Mouse (Mus musculus) brain, adult 2 months (tissue): ENCODE measurements at regions not wholly inside any gene's neighbourhood (a gene's known extent, or its start where the extent isn't known, plus 50 kb on each side); places are given as distances from the start of the nearest gene placed in this dataset.
A peak's percentile ranks its signal among the peaks of the same experiment; 100 is the strongest.

Source experiments
- DNase-seq: peaks from one replicate; pipeline ENCODE4 v3.0.0; 2011; ENCODE audit warnings: low read depth, low spot score

DNA sequence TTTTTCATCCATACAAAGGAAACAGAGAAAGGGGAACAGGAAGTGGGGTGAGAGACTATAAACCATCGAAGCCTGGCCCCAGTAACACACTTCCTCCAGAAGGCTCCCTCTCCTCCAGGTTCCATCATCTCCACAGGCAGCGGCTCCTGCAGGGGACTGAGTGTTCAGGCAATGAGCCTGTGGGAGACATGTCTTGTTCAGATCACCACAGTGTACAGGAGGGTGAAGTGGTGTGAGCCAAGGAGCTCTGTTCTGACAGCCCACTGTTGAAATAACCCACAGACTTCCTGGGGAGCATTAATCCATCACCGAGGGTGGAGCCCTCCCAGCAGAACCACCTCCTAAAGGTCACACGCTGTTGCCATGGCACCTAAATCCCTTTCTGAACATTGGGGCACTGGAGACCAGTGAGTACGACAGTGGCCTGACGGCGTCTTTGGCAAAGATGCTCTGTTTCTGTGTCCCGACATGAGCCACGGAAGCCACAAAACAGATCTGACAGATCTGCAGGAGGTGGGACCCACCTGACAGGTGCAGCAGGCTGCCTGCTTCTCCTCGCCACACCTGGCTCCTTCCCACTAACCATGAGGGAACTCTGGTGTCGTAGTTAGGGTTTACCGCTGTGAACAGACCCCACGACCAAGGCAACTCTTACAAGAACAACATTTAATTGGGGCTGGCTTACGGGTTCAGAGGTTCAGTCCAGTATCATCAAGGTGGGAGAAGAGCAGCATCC is 60.9 kb downstream of the Psmg1 start:
- DNase-seq = no peak

DNA sequence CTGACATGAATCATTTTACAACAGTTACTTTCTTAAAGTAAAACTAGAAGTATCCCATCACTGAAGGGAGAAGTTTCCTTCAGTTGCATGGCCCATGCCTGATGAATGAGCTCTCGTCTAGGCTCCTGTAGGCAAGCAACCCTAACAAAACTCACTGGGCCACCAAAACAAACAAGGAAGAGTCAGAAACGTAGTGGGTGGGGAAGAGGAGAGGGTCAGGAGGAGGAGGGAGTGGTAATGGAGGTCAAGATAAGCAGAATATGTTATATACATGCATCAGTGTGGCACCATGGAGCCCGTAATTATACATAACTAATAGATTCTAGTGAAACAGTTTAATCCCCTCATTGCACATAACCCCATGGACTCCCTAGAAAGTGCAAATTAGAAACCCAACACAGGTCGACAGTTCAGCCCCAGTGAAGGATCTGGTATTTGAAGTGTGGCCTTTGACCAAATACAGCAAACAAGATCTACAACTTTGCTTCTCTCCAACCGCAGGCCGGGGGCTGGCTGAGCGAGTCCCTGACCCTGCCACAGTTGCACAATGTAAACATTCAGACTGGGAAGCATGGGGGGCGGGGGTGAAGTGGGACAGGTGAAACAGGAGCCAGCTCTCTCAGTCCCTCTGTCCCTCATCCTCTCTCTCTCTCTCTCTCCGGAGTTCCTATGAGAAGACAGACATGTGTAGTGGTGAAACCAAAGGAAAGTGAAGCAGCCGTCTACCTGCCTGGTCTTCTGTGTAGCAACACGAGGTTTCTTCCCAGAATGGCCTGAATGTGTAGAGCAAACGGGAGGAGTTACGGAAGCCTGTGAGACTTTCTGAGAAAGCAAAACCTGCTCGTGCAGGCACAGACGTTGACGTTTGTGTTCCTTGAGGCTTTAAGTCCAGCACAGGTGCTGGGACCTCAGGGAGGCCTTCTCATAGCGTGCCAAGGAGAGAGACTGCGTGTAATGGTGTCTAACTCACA is 62.2 kb downstream of the Psmg1 start:
- no peak for DNase-seq

DNA sequence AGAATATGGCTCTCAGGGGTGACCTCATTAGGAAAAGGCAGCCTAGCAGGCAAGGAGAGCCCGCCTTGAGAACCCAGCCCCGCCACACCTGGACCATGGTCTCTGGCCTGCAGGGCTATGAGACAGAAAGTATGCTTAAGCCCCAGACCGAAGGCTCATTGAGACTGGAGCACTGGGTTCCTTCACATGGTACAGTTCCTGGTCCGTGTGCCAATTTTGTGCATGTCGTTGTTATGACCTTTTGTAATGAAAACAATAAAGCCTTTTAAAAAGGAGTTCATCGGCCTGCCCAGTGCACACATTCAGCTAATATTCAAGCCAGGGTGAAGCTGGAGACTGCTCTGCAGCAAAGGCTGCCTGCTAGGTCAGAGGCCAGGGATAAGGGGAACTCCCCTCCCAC is 64.2 kb downstream of the Psmg1 start:
- no peak for DNase-seq

DNA sequence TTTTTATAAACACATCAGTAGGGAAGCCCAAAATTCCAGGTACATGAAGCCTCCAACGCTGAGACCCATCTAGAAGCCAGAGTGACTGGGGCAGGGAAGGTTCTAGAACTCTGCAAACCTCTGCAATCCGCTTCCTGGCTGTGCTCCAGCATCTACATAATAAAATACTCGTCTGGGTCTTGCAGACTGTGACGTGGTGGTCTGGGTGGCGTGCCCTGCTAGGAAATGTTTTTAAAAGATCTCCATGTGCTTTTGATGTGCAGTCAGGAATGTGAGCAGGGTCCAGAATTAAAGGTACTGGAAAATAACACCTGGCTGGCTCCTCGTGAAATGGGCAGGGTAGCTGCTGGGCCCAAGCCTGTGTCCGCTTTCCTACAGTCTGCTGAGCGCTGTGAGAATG is 66.0 kb downstream of the Psmg1 start:
- DNase-seq = no peak

DNA sequence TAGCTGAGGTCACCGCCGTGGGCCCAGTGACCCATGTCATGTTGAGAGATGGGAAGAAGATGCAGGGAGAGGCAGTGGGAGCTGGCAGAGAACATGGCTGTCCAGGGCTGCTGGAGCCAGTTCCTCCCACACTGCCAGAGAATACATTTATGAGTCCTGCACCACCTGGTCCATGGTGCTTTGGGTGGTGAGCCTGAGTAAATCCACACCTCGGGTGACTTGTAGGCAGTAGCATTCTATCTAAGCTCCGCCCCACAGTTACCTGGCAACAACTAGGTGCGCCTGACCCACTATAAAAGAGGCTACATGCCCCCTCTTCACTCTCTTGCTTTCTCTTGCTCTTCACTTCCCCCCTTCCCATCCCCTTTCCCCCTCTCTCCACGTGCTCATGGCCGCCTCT is 66.8 kb downstream of the Psmg1 start:
- DNase-seq = no peak

DNA sequence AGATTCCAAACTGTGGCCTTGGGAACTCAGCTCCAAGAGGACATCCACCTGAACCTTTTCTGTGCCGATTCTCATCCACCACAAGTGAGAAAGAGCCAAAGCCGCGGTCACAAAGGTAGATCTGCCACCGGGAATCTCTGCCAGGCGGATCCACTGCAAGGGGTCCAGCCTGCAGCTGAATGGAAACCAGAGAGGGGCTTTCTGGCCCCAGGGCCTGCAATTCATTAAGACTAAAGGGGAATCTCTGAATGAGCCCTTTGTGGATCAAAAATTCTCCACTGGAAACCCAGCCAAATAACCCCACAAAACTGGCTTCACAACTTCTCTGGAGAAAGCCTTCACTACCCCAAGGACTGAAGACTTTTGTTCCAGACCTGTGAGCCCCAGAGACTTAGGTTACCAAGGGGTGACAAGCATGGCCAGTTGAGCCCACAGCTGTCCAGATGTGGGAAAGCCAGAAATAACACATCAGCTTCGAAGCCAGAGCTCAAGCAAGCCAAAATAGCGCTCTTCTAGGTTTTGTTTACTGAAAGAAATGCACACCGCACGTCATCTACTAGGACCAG is 68.3 kb downstream of the Psmg1 start:
- DNase-seq = no peak

DNA sequence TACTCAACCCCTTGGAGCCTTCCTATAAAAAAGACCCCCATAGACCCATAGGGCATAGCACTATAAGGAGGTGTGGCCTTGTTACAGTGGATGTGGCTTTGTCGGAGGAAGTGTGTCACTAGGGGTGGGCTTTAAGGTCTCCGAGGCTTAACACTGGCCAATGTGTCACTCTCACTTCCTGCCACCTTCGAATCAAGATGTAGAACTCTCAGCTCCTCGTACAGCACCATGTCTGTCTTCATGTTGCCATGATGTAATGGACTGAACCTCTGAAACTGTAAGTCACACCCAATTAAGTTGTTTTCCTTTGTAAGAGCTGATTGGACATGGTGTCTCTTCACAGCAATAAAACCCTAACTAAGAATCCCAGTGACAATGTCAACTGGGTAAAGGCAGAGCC is 69.6 kb downstream of the Psmg1 start:
- no peak for DNase-seq

DNA sequence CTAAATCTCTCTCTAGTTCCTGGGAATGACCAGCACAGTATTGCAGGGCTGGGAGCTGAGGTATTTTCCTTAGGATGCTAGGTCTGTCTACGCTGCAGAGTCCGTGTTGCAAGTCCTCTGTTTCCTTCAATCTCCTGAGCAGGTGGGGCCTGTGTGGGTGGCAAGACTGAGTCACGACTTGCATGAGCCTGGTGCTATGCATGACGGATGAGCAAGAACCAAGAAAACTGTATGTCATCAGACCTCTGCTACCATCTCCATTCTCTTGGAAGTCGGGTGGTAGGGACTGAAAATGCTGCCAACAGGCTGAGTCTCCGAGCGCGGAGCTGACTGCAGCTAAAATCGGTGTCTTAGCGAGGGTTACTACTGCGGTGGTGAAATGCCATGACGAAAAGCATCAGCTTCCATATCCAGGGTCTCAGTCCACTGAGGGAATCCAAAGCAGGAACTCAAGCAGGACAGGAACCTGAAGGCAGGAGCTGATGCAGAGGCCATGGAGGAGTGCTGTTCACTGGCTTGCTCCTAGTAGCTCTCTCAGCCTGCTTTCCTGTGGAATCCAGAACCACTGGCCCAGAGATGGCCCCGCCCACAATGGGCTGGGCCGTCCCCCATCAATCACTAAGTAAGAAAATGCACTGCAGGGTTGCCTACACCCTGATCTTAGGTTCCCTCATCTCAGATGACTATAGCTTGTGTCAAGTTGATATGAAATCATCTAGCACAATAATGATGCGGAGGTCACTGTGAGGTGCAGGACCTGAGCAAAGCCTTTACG is 71.9 kb downstream of the Psmg1 start:
- DNase-seq = peak; percentile 84

DNA sequence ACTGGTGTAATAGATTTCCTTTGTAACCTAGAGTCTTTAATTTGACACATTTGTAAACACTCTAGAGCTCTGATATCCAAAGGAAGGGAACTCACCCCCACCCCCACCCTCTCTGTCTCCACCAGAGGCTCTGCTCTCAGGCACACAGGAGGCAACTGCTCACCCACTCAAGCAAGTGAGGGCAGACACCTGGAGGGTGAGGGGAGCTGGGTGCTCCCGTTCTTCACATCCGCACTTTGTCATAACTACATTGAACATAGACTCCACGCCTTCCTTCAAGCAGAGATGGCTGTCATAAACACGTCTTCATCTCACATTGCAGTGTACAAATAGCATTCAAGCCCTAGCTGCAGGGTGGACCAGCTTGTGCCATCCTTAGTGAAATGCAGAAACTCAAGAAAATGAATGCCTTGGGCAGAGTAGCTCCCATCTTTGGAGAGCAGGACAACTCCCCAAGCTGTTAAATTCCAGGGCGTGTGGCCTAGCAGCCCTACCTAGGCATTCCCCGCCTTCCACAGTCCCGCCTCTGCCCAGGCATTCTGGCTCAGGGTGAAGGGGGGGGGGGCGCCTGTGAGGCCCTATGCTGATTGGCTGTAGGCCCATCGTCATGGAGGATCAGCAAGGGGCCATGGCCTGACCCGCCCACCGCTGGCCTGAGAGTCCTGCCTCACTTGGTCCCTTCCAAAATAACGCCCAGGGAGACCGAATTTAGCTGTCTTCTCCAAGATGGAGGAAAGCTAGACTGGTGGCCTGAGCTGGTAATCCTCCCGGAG is 72.9 kb downstream of the Psmg1 start:
- DNase-seq = no peak

DNA sequence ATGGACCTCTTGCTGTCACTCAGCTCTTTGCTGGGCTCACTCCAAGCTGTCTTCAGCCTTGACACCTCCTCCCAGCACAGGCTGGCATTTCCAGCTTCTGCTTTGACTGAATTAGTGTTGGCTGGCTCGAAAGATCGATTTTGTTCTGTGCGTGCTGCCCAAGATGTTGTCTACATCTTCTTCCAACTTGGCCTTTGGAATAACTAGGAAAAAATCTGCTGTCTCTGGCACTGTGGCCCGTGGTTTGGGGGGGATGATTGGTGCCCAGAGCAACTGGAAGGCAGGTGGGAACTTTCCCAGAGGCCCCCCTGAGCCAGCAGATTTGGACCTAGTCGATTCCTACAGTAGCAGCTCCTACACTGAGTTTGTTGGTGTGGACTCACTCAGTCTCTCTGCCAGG is 76.9 kb downstream of the Psmg1 start:
- DNase-seq = peak; percentile 62

DNA sequence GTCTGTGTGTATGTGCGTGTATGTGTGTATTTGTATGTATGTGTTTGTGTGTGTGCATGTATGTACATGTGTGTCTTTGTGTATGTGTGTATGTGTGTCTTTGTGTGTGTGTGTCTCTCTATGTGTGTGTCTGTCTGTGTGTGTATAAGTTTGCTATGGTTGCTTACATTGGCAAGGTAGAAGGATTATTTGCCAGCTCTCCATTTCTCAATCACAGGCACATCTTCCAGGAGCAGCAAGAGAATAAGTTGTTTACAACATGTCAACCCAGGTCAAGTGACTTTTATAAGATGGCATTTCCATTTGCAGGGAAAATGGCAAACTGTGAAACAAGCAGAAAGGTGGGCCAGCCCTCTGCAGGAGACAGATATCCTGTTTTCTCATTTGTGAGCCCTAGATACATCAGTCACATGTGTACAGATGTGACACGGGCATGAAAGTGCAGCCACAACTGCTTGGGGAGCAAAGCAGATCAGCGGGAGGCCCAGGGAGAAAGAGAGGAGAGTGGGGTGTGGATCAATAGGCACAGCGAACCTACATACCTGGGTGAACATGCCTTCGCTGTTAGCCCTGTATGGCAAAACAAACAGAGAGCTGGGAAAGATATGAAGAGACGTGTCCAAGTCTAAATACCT is 86.1 kb downstream of the Psmg1 start:
- no peak for DNase-seq

DNA sequence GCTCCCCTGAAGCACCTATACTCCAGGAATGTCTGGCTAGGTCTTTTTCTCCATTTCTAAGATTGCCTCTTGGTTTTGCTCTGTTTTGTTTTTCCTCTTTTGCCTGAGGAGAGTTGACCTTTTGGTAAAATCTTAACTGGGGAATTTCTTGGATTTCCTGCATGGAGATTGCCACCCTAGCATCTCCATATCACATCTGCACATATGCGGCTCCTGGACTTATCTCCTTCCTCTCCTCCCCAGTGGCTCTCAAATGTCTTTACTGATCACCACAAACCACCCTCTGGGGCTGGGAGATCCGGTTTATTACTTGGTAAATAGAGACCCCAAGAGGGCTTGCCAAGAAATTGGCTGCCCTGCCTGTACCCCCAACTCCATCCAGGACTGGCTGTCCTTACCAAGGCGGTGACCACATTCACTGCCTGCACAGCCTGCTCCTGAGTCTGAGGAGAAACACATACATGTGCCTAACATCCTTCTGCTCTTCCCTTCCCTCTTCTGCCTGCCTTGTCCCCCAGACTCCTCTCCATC is 87.3 kb downstream of the Psmg1 start:
- DNase-seq = no peak

DNA sequence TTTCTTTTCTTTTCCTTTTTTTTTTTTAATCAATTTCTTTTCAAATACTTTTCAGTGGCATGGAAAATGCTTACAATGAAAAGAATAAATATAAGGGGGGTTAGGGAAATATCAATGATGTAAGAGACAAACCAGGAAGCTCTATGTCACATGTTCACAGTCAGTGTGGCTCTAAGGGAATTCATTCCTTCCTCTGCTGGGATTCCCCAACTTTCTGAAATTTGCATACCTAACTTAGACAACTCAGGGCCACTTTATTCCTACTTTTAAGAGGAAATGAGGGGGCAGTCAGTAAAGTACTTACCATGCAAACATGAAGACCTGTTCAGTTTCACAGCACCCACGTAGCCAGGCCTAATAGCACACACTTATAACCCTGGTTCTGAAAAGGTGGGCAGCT is 88.6 kb downstream of the Psmg1 start:
- DNase-seq = no peak

DNA sequence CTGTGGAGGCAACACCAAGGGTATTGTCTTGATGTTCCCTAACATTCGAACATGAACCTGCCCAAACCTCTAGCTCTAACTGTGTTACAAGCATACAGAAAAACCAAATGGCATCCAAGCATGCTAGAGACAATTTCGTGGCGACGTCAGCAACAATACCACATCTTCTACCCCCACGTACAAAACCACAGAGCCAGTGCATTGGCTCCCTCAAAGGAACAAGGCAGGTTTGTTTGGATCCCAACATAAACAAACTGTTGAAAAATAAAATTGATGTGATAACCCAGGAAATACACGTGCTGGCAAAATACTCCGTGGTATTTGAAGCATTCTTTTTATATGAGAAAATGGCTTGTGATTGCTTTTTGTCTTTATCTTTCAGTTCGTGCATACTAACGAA is 89.4 kb downstream of the Psmg1 start:
- DNase-seq = no peak

DNA sequence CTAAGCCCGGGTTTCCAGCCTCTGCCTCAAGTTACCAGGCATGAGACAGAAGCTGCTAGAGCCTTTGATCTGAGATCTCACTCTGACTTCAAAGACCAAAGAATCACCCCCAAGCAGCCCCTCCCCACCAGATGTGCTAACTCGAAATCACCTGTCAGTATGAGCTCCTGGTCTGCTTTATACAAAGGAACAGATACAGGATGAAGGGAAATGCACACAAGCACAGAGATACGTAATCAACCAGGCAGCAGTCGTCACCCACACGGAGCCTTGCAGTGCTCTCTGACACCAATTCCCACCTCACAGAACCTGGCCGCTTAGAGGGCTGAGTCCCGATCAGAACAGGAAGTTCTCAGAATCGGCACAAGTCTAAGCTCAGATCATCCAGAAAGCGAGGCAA is 90.6 kb downstream of the Psmg1 start:
- no peak for DNase-seq

DNA sequence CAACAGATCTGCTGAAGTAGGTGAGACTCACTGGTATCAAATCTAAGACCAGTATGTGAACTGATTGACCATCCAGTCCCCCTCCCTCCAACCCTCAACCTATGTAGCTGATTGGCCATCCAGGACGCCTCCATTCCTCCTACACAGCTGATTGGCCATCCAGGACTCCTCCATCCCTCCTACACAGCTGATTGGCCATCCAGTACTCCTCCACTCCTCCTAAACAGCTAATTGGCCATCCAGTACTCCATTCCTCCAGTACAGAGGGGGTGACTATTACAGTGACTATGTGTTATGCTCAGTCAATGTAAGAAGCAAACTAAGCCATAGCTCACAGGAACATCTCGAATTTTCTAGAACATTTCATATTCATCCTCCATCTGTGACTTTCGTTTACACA is 91.1 kb downstream of the Psmg1 start:
- DNase-seq = no peak

DNA sequence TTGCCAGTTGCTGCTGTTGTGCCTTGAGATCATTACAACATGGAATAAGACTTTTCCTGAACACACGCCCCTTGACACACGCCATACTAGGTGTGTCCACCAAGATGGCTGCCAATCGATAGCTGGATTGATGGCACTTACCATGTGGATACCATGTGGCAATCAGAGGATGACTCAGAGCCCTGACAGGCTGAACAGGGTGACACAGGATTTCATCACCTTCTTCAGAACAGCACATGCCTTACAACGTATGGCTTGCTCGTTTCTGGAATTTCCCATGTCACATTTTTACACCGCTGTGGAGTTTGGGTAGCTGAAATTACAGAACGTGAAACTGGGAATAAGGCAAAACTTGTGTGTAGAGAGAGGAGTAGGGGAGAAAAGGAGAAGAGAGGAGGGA is 92.9 kb downstream of the Psmg1 start:
- DNase-seq = no peak

DNA sequence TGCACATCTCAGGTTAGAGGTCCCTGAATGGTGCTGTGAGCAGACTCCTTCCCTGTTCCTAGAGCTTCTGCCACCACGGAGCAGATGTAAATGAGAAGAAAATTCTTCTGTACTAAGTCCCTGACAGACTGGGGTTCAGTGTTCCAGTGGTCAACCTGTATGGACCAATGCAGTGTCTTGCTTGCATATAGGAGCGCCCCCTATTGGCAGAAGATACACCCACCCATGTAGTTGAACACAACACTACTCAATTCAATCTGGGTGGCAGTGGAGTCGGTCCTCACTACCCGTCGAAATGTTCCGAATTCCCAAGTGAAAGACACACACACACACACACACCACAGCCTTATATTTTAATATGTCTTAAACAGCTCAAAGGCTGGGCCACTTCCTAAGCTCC is 94.6 kb downstream of the Psmg1 start:
- DNase-seq = no peak

DNA sequence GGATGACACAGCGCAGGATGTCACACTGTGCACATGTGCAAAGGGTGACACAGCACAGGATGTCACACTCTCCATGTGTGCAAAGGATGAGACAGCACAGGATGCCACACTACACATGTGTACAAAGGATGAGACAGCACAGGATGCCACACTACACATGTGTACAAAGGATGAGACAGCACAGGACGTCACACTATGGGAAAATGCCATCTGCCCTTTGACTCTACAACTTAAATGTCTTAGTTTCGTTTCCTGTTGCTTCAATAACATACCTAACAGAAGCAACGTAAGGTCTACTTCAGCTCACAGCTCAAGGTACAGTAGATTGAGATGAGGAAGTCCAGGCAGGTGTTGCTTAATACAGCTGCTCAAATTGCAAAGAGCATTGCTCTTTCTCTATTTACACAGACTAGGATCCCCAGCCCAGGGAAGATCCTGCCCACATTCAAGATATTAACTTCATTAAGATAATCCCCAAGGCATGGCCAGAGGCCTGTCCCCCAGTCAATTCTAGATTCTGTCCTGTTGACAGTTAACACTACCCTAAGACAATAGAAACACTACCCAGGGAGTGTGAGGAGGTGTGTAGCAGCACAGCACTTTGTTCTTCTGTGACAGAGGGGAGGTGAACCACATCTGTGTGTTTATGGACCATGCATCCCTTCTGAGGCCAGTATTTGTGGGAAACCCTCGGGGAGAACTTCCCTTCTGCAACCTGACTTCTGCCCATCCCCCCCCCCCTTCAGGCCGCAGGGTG is 97.0 kb downstream of the Psmg1 start:
- DNase-seq = no peak

DNA sequence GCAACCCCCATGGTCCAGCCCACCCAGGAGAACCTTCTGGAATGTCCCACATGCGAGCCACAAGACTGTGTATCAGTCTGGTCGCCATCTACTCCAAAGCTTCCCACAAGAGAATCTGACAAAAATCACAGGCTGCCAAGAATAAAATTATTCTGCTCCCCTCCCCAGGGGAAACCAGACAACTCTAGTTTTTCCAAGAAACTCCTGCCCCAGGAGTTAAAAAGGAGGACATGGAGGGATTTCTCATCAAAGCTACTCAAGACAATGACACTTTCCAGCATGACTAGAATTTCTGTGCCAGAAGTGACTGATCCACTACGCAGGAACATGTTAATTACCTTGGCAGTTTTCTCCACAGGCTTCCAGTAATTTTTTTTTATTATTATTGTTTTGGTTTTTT is 98.4 kb downstream of the Psmg1 start:
- DNase-seq = no peak
